Mouse (Mus musculus): ENCODE measurements around the gene Plscr3. TPM values are rescaled to one million over a fixed set of nuclear protein-coding genes. Genes with fewer than 3 reads are reported as not detected.

Gene Plscr3
- polyA plus RNA-seq (2014; fragmentation: Nextera tagmentation; extraction: Ambion mirVana), result 90.0 and 102 TPM in 2 replicates

DNA sequence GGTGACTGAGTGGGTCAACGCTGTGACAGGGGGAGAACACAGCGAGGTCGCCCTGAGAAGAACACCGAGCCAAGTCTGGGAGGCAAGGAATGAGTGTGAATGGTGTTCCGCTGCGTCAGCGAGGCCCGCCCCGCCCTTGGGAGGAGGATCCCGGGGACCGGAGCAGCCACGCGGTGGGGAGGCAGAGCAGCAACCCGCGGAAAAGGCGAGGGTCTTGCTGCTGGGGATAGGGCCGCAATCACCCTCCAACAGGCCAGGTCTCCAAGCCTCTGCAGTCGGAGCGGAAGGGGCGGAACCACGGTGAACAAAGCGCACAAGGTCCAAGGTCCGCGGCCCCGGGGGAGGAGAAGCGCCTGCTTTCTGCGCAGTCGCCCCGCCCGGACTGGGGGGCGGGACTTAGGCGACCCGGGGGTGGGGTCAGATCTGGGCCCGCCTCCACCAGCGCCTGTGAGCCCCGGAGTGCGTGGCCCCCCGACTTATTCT is at the start of gene Plscr3:
Gene Plscr3, plus strand, starts transcription at position 179 of the 483 bp plus-strand sequence.
- H3K9ac ChIP-seq (replicated peaks; ENCODE audit: low read length), result peak within 1 kb of the TSS; percentile 85
- peak within 1 kb of the TSS; percentile 95 for H3K27ac ChIP-seq (replicated peaks; ENCODE audit: low read depth, low read length)
- under 1% methylated on average over 35 of the region's 38 CpGs for WGBS
- peak within 1 kb of the TSS; percentile 93 for H3K4me2 ChIP-seq (ENCODE audit: low read depth, low read length)
- H3K9me3 ChIP-seq (replicated peaks; ENCODE audit: control insufficient read depth, low read length), result no peaks in the 10 kb centered on the region
- ATAC-seq (replicated peaks; ENCODE audit: insufficient number of reproducible peaks, low FRiP score, low TSS enrichment, low read depth) (peak; percentile 92), DNase-seq (ENCODE audit: low spot score) (peak; percentile 97)
- H3K36me3 ChIP-seq (replicated peaks; ENCODE audit: control insufficient read depth, insufficient read depth, low read depth, low read length), result peaks cover 2% of the 10 kb centered on the region
- peak within 1 kb of the TSS; percentile 83 for H3K4me3 ChIP-seq (ENCODE audit: low read depth, low read length)
- no peaks in the 10 kb centered on the region for H3K27me3 ChIP-seq (ENCODE audit: control insufficient read depth, insufficient read depth, low read length)
- peaks cover 6% of the 10 kb centered on the region for H3K4me1 ChIP-seq (ENCODE audit: control insufficient read depth, insufficient read depth, low read length)

DNA sequence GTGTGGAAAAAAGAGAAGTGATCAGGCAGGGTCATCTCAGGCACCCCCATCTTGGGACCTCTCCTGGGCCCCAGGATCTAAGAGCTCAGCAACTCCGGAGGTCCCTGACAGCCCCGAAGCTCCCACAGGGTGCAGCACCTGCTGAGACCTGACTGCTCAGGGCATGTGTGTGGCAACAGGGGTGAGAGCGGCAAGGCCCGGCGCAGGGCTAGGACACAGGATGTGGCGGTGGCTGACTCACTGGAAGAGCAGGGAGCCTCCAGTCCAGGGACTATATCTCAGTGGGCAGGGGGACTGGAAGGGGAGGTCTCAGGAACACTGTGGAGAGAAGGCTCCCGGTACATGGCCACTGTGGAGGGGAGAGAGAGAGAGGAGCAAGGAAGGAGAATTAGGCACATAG is 48.3 kb upstream of the Plscr3 start:
- Histone ChIP-seq H3K9ac (replicated peaks; ENCODE audit: low read length) (no peak overlapping the region), H3K9me3 (replicated peaks; ENCODE audit: control insufficient read depth, low read length) (no peaks in the 10 kb centered on the region), H3K4me2 (ENCODE audit: low read depth, low read length) (no peak overlapping the region), H3K4me3 (ENCODE audit: low read depth, low read length) (no peak overlapping the region), H3K27ac (replicated peaks; ENCODE audit: low read depth, low read length) (no peak overlapping the region), H3K36me3 (replicated peaks; ENCODE audit: control insufficient read depth, insufficient read depth, low read depth, low read length) (no peaks in the 10 kb centered on the region), H3K4me1 (ENCODE audit: control insufficient read depth, insufficient read depth, low read length) (peaks cover 19% of the 10 kb centered on the region), H3K27me3 (ENCODE audit: control insufficient read depth, insufficient read depth, low read length) (peaks cover 34% of the 10 kb centered on the region)
- 69% methylated on average over 7 of the region's 7 CpGs for WGBS
- ATAC-seq (replicated peaks; ENCODE audit: insufficient number of reproducible peaks, low FRiP score, low TSS enrichment, low read depth) (no peak), DNase-seq (ENCODE audit: low spot score) (no peak)

DNA sequence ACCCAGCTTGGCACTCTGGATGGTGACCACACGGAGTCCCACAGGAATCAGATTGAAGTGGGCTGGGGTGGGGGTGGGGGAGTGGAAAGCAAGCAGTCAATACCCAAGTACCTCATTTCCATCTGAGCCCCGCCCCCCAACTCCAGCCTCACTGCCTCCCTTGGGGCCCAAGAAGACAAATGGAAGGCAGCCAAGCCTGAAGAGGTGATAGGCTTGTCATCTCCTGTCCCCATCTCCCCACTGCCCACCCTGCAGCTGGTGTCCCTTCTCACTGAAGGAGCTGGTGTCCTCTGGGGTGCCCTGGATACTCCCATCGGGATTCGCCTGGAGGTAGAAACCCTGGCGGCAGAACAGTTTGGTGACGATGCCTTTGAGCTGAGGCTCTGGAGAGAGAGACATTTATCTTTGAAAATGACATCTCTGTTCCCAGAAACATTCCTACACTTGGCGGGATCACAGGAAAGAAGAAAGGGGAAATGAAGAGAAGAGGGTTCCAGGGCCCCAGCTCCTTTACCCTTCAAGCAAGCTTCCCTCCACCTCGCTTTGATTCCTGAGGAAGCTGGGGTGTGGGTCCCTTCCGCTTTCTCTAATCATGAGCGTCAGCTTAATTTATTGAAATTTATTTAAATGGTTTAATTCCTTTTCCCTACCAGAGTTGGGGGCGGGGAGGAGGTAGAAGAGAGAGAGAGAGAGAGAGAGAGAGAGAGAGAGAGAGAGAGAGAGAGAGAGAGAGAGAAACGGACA is 46.6 kb upstream of the Plscr3 start:
- ATAC-seq (replicated peaks; ENCODE audit: insufficient number of reproducible peaks, low FRiP score, low TSS enrichment, low read depth) (no peak), DNase-seq (ENCODE audit: low spot score) (no peak)
- Histone ChIP-seq H3K9me3 (replicated peaks; ENCODE audit: control insufficient read depth, low read length) (no peaks in the 10 kb centered on the region), H3K4me1 (ENCODE audit: control insufficient read depth, insufficient read depth, low read length) (peaks cover 27% of the 10 kb centered on the region), H3K4me2 (ENCODE audit: low read depth, low read length) (peak overlapping the region; percentile 94), H3K36me3 (replicated peaks; ENCODE audit: control insufficient read depth, insufficient read depth, low read depth, low read length) (no peaks in the 10 kb centered on the region), H3K27me3 (ENCODE audit: control insufficient read depth, insufficient read depth, low read length) (peaks cover 48% of the 10 kb centered on the region), H3K27ac (replicated peaks; ENCODE audit: low read depth, low read length) (peak overlapping the region; percentile 49; the same call in 1 of the 2 replicates), H3K9ac (replicated peaks; ENCODE audit: low read length) (no peak overlapping the region), H3K4me3 (ENCODE audit: low read depth, low read length) (peak overlapping the region; percentile 53)
- WGBS, result 28% methylated on average over 12 of the region's 12 CpGs

DNA sequence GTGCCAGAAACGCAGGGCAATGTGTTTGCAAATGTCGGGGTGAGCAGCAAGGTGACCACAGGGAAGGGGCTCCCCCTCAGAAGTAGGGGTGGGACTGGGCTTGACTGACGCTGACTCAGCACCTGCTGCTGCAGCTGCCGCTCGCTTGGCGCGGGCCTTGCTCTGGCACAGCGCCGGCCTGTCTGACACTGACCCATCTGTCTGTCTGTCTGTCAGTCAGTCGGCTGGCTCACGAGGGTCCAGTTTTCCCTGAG is 46.1 kb upstream of the Plscr3 start:
- Histone ChIP-seq H3K36me3 (replicated peaks; ENCODE audit: control insufficient read depth, insufficient read depth, low read depth, low read length) (no peaks in the 10 kb centered on the region), H3K4me2 (ENCODE audit: low read depth, low read length) (peak overlapping the region; percentile 94), H3K9ac (replicated peaks; ENCODE audit: low read length) (peak overlapping the region; percentile 66), H3K4me1 (ENCODE audit: control insufficient read depth, insufficient read depth, low read length) (peaks cover 27% of the 10 kb centered on the region), H3K9me3 (replicated peaks; ENCODE audit: control insufficient read depth, low read length) (no peaks in the 10 kb centered on the region), H3K4me3 (ENCODE audit: low read depth, low read length) (peak overlapping the region; percentile 53), H3K27ac (replicated peaks; ENCODE audit: low read depth, low read length) (0 out of 2 replicates have a peak overlapping the region, but pooled peaks have one; percentile 8), H3K27me3 (ENCODE audit: control insufficient read depth, insufficient read depth, low read length) (peaks cover 53% of the 10 kb centered on the region)
- 0% methylated on average over 11 of the region's 11 CpGs for WGBS
- 0 out of 2 replicates have a peak, but pooled peaks have one; percentile 0 for ATAC-seq (replicated peaks; ENCODE audit: insufficient number of reproducible peaks, low FRiP score, low TSS enrichment, low read depth)
- DNase-seq (ENCODE audit: low spot score), result peak; percentile 44

DNA sequence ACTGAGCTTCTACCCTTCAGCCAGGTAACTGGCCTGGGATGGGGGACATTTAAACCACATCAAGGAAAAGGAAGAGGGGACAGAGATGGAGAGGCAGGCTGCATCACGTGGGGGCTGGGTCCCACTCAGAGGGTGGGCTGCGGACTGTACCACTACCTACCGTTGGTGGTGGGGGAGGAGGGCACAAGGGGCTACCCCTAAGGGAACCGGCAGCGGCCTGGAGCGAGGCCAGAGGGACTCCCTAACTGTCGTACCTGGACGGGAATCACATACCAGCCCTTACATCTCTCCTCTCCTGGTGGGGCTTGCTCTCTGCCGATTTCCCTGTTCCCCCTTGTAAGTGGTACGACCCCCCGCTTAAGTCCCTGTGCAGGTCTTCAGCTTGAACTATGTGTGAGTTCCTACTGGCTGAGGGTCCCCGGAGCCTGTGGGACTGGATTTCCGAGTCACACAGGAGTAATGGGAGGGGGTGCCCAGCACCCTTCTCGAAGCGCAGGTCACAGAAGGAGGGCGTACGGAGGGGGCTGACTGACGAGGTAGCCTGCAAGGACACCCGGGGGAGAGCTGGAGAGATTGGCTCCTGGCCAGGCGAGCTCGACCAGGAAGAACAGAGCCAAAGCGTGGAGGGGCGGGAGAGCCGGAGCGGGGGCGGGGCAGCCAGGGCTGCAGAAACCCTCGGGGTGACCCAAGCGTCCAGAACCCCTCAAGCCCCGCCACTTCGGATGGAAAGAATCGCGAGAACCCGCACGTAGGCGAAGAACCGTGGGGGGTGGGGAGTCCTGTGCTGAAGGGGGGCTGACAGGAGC is 45.6 kb upstream of the Plscr3 start:
- H3K4me2 ChIP-seq (ENCODE audit: low read depth, low read length), result peak overlapping the region; percentile 94
- peak overlapping the region; percentile 66 for H3K9ac ChIP-seq (replicated peaks; ENCODE audit: low read length)
- ATAC-seq (replicated peaks; ENCODE audit: insufficient number of reproducible peaks, low FRiP score, low TSS enrichment, low read depth) (peak; percentile 65), DNase-seq (ENCODE audit: low spot score) (peak; percentile 80)
- under 1% methylated on average over 36 of the region's 36 CpGs for WGBS
- H3K4me3 ChIP-seq (ENCODE audit: low read depth, low read length), result peak overlapping the region; percentile 53
- H3K4me1 ChIP-seq (ENCODE audit: control insufficient read depth, insufficient read depth, low read length), result peaks cover 25% of the 10 kb centered on the region
- no peaks in the 10 kb centered on the region for H3K9me3 ChIP-seq (replicated peaks; ENCODE audit: control insufficient read depth, low read length)
- peaks cover 52% of the 10 kb centered on the region for H3K27me3 ChIP-seq (ENCODE audit: control insufficient read depth, insufficient read depth, low read length)
- H3K27ac ChIP-seq (replicated peaks; ENCODE audit: low read depth, low read length), result peak overlapping the region; percentile 54; the same call in 1 of the 2 replicates
- no peaks in the 10 kb centered on the region for H3K36me3 ChIP-seq (replicated peaks; ENCODE audit: control insufficient read depth, insufficient read depth, low read depth, low read length)

DNA sequence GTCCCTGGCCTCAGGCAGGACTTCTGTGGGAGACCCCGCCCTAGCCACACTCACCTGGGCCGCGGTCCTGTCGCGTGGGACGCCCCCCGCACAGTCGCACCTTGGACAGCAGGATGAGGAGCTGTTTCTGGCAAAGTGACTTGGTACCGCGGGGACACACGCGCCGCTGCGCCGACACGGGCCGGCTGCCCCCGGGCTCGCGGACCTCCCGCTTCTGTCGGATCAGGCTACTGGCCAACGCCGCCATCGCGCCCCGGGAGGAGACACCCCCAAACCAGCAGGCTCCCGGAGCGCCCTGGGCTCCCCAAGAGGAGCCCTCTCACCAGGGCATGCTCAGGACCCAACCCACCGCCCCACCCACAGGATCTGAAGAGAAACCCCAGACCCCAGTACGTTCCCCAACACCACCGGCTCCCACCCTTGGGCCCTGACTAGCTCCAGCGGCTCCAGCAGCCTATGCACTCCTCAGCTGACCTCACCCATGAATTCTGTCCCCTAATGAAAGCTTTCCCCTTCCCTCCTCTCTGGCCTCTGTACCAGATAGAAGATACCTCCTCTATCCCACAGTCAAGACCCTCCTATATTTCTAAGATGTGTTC is 44.7 kb upstream of the Plscr3 start, which contains the start of gene Fgf11:
Gene Fgf11, minus strand, starts transcription at position 479 of the 599 bp plus-strand sequence.
- H3K4me1 ChIP-seq (ENCODE audit: control insufficient read depth, insufficient read depth, low read length), result peaks cover 22% of the 10 kb centered on the region
- no peak for DNase-seq (ENCODE audit: low spot score)

DNA sequence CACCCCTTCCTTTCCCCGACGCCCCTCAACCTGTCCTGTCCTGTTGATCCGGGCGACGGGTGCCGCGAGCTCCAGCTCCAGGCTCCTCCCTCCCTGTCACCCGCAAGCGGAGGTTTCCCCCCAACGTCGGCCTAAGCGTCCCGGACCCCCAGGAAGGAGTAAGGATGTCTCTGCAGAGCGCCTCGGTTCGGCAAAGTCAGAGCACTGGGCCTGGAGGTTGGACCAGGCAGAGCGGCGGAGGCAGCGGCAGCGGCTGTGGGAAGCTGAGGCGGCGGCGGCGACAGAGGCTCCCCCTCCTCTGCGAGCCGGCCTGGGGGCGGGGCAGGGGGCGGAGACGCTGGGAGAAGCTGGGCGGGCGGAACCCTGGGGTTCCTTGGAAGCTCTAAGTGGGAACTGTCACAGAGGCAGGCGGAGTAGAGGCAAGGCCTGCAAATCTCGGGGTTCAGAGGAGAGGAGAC is 43.5 kb upstream of the Plscr3 start:
- Histone ChIP-seq H3K9ac (replicated peaks; ENCODE audit: low read length) (peak overlapping the region; percentile 62), H3K27me3 (ENCODE audit: control insufficient read depth, insufficient read depth, low read length) (peaks cover 47% of the 10 kb centered on the region), H3K4me3 (ENCODE audit: low read depth, low read length) (peak overlapping the region; percentile 53), H3K9me3 (replicated peaks; ENCODE audit: control insufficient read depth, low read length) (no peaks in the 10 kb centered on the region; the same call in 1 of the 2 replicates), H3K4me2 (ENCODE audit: low read depth, low read length) (peak overlapping the region; percentile 94), H3K36me3 (replicated peaks; ENCODE audit: control insufficient read depth, insufficient read depth, low read depth, low read length) (no peaks in the 10 kb centered on the region), H3K4me1 (ENCODE audit: control insufficient read depth, insufficient read depth, low read length) (peaks cover 22% of the 10 kb centered on the region), H3K27ac (replicated peaks; ENCODE audit: low read depth, low read length) (no peak overlapping the region)
- DNase-seq (ENCODE audit: low spot score) (peak; percentile 81), ATAC-seq (replicated peaks; ENCODE audit: insufficient number of reproducible peaks, low FRiP score, low TSS enrichment, low read depth) (peak; percentile 16; the same call in 1 of the 2 replicates)
- WGBS, result 0% methylated on average over 33 of the region's 33 CpGs

More for the DNA sequence above, 44.7 kb upstream of the Plscr3 start, which contains the start of gene Fgf11:
- ATAC-seq (replicated peaks; ENCODE audit: insufficient number of reproducible peaks, low FRiP score, low TSS enrichment, low read depth), result no peak
- Histone ChIP-seq H3K4me2 (ENCODE audit: low read depth, low read length) (peak within 1 kb of the TSS; percentile 94), H3K27me3 (ENCODE audit: control insufficient read depth, insufficient read depth, low read length) (peaks cover 49% of the 10 kb centered on the region), H3K9ac (replicated peaks; ENCODE audit: low read length) (peak within 1 kb of the TSS; percentile 66), H3K9me3 (replicated peaks; ENCODE audit: control insufficient read depth, low read length) (no peaks in the 10 kb centered on the region; the same call in 1 of the 2 replicates), H3K4me3 (ENCODE audit: low read depth, low read length) (peak within 1 kb of the TSS; percentile 53), H3K27ac (replicated peaks; ENCODE audit: low read depth, low read length) (0 out of 2 replicates have a peak within 1 kb of the TSS, but pooled peaks have one; percentile 54), H3K36me3 (replicated peaks; ENCODE audit: control insufficient read depth, insufficient read depth, low read depth, low read length) (no peaks in the 10 kb centered on the region)
- WGBS, result under 1% methylated on average over 33 of the region's 33 CpGs

All from embryonic facial prominence, embryonic 11.5 days (tissue).